Mouse (Mus musculus) spleen, adult 2 months (tissue): Measurements from ENCODE around the gene Tmc7.

Experiments used
- CTCF ChIP-seq: fragments of 200-500 bp; IDR thresholded peaks from 2 replicates; pipeline ENCODE4 v1.5.1; 2011; ENCODE audit warnings: mild to moderate bottlenecking, inconsistent platforms; ENCODE audit not compliant: insufficient read depth, insufficient read length, insufficient replicate concordance; ENCODE audit errors: extremely low read depth
- POLR2A ChIP-seq: fragments of 200-500 bp; IDR thresholded peaks from 2 replicates; pipeline ENCODE4 v1.6.1; 2011; ENCODE audit warnings: low read depth, low read length, inconsistent platforms

GRCm38 (mm10) chr7:118517819-118518218, 66.7 kb downstream of the Tmc7 start:
- TF ChIP-seq POLR2A (no peak), CTCF (no peak)
